Comparison of ENCODE assay signal across 8 mouse cellular contexts in genomic region chr9:69431863-69432555, GRCm38 (mm10). TPM values are rescaled to one million over a fixed set of nuclear protein-coding genes. Genes with fewer than 3 reads are reported as not detected.
DNase-seq lines count a peak whose midpoint lies in the region; ATAC-seq and TF ChIP-seq lines count a peak whose summit lies in the region.

No protein-coding gene starts in this region.

- H3K9ac ChIP-seq in embryonic facial prominence, embryonic 11.5 days (replicated peaks; ENCODE audit: low read length) = no peak overlapping the region
- no peak overlapping the region for H3K9ac ChIP-seq in kidney, embryonic 15.5 days
- no peak overlapping the region for H3K9ac ChIP-seq in midbrain, embryonic 16.5 days (ENCODE audit: low read depth, low read length)

- H3K27ac ChIP-seq in kidney, adult 2 months (ENCODE audit: insufficient read depth, low read depth, low read length) = 0 out of 2 replicates have a peak overlapping the region, but pooled peaks have one; percentile 5
- H3K27ac ChIP-seq in embryonic facial prominence, embryonic 11.5 days (replicated peaks; ENCODE audit: low read depth, low read length) = no peak overlapping the region
- H3K27ac ChIP-seq in kidney, embryonic 15.5 days = peak overlapping the region; percentile 71
- H3K27ac ChIP-seq in midbrain, embryonic 16.5 days (ENCODE audit: low read length) = peak overlapping the region; percentile 63; the same call in 1 of the 2 replicates

- no peak for TF ChIP-seq CTCF in kidney, adult 2 months (conservative IDR thresholded peaks at IDR 0.05; ENCODE audit: insufficient read depth, insufficient read length, low read depth, low read length)

- H3K36me3 ChIP-seq in kidney, adult 2 months (ENCODE audit: control insufficient read depth, insufficient read depth, low read length) = peaks cover 4% of the 10 kb centered on the region
- no peaks in the 10 kb centered on the region; the same call in 1 of the 2 replicates for H3K36me3 ChIP-seq in embryonic facial prominence, embryonic 11.5 days (replicated peaks; ENCODE audit: control insufficient read depth, insufficient read depth, low read depth, low read length)
- peaks cover 33% of the 10 kb centered on the region for H3K36me3 ChIP-seq in kidney, embryonic 15.5 days
- H3K36me3 ChIP-seq in midbrain, embryonic 16.5 days (ENCODE audit: control insufficient read depth, insufficient read depth, low read length) = peaks cover 4% of the 10 kb centered on the region

- H3K9me3 ChIP-seq in embryonic facial prominence, embryonic 11.5 days (replicated peaks; ENCODE audit: control insufficient read depth, low read length) = no peaks in the 10 kb centered on the region
- H3K9me3 ChIP-seq in kidney, embryonic 15.5 days (replicated peaks) = no peaks in the 10 kb centered on the region
- no peaks in the 10 kb centered on the region for H3K9me3 ChIP-seq in midbrain, embryonic 16.5 days (replicated peaks; ENCODE audit: control insufficient read depth, low read length, poor library complexity, severe bottlenecking)

- no peaks in the 10 kb centered on the region for H3K27me3 ChIP-seq in kidney, adult 2 months (replicated peaks; ENCODE audit: control insufficient read depth, insufficient read depth, low read length)
- no peaks in the 10 kb centered on the region for H3K27me3 ChIP-seq in embryonic facial prominence, embryonic 11.5 days (ENCODE audit: control insufficient read depth, insufficient read depth, low read length)
- H3K27me3 ChIP-seq in kidney, embryonic 15.5 days = no peaks in the 10 kb centered on the region
- no peaks in the 10 kb centered on the region for H3K27me3 ChIP-seq in midbrain, embryonic 16.5 days (ENCODE audit: control insufficient read depth, insufficient read depth, low read depth, low read length)

- H3K4me2 ChIP-seq in embryonic facial prominence, embryonic 11.5 days (ENCODE audit: low read depth, low read length) = no peak overlapping the region
- H3K4me2 ChIP-seq in kidney, embryonic 15.5 days = no peak overlapping the region
- H3K4me2 ChIP-seq in midbrain, embryonic 16.5 days (ENCODE audit: low read length) = 0 out of 2 replicates have a peak overlapping the region, but pooled peaks have one; percentile 16

- H3K4me3 ChIP-seq in kidney, adult 2 months (ENCODE audit: insufficient read depth, low read depth, low read length) = no peak overlapping the region
- no peak overlapping the region for H3K4me3 ChIP-seq in embryonic facial prominence, embryonic 11.5 days (ENCODE audit: low read depth, low read length)
- H3K4me3 ChIP-seq in kidney, embryonic 15.5 days (replicated peaks) = no peak overlapping the region
- no peak overlapping the region for H3K4me3 ChIP-seq in midbrain, embryonic 16.5 days (ENCODE audit: low read depth, low read length)

- no peak; the same call in 1 of the 2 replicates for ATAC-seq in embryonic facial prominence, embryonic 11.5 days (replicated peaks; ENCODE audit: insufficient number of reproducible peaks, low FRiP score, low TSS enrichment, low read depth)
- no peak for ATAC-seq in kidney, embryonic 15.5 days (replicated peaks; ENCODE audit: low FRiP score)
- ATAC-seq in midbrain, embryonic 16.5 days = no peak

- peak; percentile 63 for DNase-seq in kidney, adult 2 months
- no peak for DNase-seq in kidney, adult 18-20 months
- DNase-seq in embryonic facial prominence, embryonic 11.5 days (ENCODE audit: low spot score) = peak; percentile 83
- DNase-seq in cerebellum, adult 9-11 months = no peak
- no peak for DNase-seq in gastrocnemius, adult 8-10 months (ENCODE audit: low spot score in 2 of 2)
- DNase-seq in layer of hippocampus, adult 8-10 months (ENCODE audit: low spot score in 2 of 2) = no peak

- TF ChIP-seq POLR2A in kidney, adult 2 months (IDR thresholded peaks at IDR 0.05; ENCODE audit: low read depth, low read length) = no peak

- H3K4me1 ChIP-seq in kidney, adult 2 months (ENCODE audit: control insufficient read depth, insufficient read depth, low read length) = no peaks in the 10 kb centered on the region
- H3K4me1 ChIP-seq in embryonic facial prominence, embryonic 11.5 days (ENCODE audit: control insufficient read depth, insufficient read depth, low read length) = no peaks in the 10 kb centered on the region
- H3K4me1 ChIP-seq in kidney, embryonic 15.5 days = peaks cover 24% of the 10 kb centered on the region
- peaks cover 11% of the 10 kb centered on the region for H3K4me1 ChIP-seq in midbrain, embryonic 16.5 days (ENCODE audit: control insufficient read depth, insufficient read depth, low read length)

- 57% methylated on average over 6 of the region's 6 CpGs for WGBS in kidney, adult 2 months
- 49% methylated on average over 6 of the region's 6 CpGs for WGBS in embryonic facial prominence, embryonic 11.5 days
- WGBS in kidney, embryonic 15.5 days = 58% methylated on average over 6 of the region's 6 CpGs
- WGBS in midbrain, embryonic 16.5 days = 20% methylated on average over 6 of the region's 6 CpGs

RNA-seq across cellular contexts. Expression of gene Anxa2, which starts 21.4 kb away (rescaled TPM):
- polyA plus RNA-seq in kidney, adult 2 months (2012; rRNA removed) = 122 and 131 TPM in 2 replicates
- polyA plus RNA-seq in embryonic facial prominence, embryonic 11.5 days (2014; fragmentation: Nextera tagmentation; extraction: Ambion mirVana) = 288 and 316 TPM in 2 replicates
- 567 and 614 TPM in 2 replicates for polyA plus RNA-seq in kidney, embryonic 15.5 days (2015; fragmentation: Nextera tagmentation; extraction: Ambion mirVana)
- 95.3 and 96.4 TPM in 2 replicates for polyA plus RNA-seq in midbrain, embryonic 16.5 days (2015; fragmentation: Nextera tagmentation; extraction: Ambion mirVana)
- 10 to 100 TPM; 17.3 to 34.2 (median 28.0) TPM for total RNA-seq in gastrocnemius, adult 8-10 months (2022)
- total RNA-seq in layer of hippocampus, adult 8-10 months (2022) = 10 to 100 TPM; 12.0 to 19.0 (median 15.6) TPM

RNA-seq across cellular contexts. Expression of gene Ice2, which starts 34.3 kb away (rescaled TPM):
- 2.9 and 3.5 TPM in 2 replicates for polyA plus RNA-seq in kidney, adult 2 months (2012; rRNA removed)
- 27.3 and 32.1 TPM in 2 replicates for polyA plus RNA-seq in embryonic facial prominence, embryonic 11.5 days (2014; fragmentation: Nextera tagmentation; extraction: Ambion mirVana)
- 21.3 and 23.4 TPM in 2 replicates for polyA plus RNA-seq in kidney, embryonic 15.5 days (2015; fragmentation: Nextera tagmentation; extraction: Ambion mirVana)
- polyA plus RNA-seq in midbrain, embryonic 16.5 days (2015; fragmentation: Nextera tagmentation; extraction: Ambion mirVana) = 9.8 and 11.7 TPM in 2 replicates
- total RNA-seq in gastrocnemius, adult 8-10 months (2022) = 1 to 10 TPM; 3.7 to 5.1 (median 3.9) TPM
- total RNA-seq in layer of hippocampus, adult 8-10 months (2022) = 10 to 100 TPM; 12.2 to 15.5 (median 13.5) TPM

Comparison
In these comparisons a context has a peak if more than half of its experiments do, and no peak if none do; other contexts are left out.
1. DNase-seq: peak in kidney, adult 2 months (single experiment) and embryonic facial prominence, embryonic 11.5 days (single experiment); none in kidney, adult 18-20 months (single experiment), cerebellum, adult 9-11 months (single experiment), gastrocnemius, adult 8-10 months (0 of 2) and layer of hippocampus, adult 8-10 months (0 of 2).